24 mouse cellular contexts compared by ENCODE assay signal in the genomic region with DNA sequence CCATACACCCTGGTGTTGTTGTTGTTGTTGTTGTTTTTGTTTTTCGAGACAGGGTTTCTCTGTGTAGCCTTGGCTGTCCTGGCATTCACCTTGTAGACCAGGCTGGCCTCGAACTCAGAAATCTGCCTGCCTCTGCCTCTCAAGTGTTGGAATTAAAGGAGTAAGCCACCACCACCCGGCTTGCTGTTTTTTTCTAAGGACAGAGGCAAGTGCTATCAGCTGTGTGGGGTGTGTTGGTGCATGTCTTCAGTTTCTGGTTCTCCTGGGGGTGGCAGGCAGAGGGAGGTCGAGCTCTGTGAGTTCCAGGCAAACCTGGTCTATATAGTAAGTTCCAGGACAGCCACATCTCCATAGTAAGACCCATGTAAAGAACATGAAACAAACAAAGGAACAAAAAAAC. TPM values are rescaled to one million over a fixed set of nuclear protein-coding genes. Genes with fewer than 3 reads are reported as not detected.
"Had no signal": no experiment of that assay in that cellular context is flagged by ENCODE, and none has a peak within 500 bp of the region (broad histone marks: within the 10 kb centered on the region; RNA-seq: fewer than 3 reads in every experiment).

No protein-coding gene starts in this region.

- H3K9me3 ChIP-seq: embryonic facial prominence, embryonic 10.5 days; embryonic facial prominence, embryonic 12.5 days; embryonic facial prominence, embryonic 13.5 days; embryonic facial prominence, embryonic 15.5 days; forebrain, embryonic 10.5 days; forebrain, embryonic 12.5 days; forebrain, embryonic 13.5 days; forebrain, embryonic 15.5 days had no signal

- DNase-seq: cerebellum, adult 8-10 months; cerebellum, adult 9-10 months; cerebellum, adult 9-11 months; cerebellum, postnatal 36 days; embryo, embryonic 11 days; forebrain, postnatal 0 days; gastrocnemius, adult 2 months; gastrocnemius, postnatal 10 days; gastrocnemius, postnatal 14 days; gastrocnemius, postnatal 25 days; gastrocnemius, postnatal 36 days; heart, adult 2 months had no signal

- H3K4me2 ChIP-seq: embryonic facial prominence, embryonic 12.5 days; embryonic facial prominence, embryonic 13.5 days; embryonic facial prominence, embryonic 15.5 days; forebrain, embryonic 12.5 days; forebrain, embryonic 13.5 days; forebrain, embryonic 15.5 days had no signal

- H3K4me1 ChIP-seq: embryonic facial prominence, embryonic 10.5 days; embryonic facial prominence, embryonic 12.5 days; embryonic facial prominence, embryonic 13.5 days; embryonic facial prominence, embryonic 15.5 days; forebrain, embryonic 10.5 days; forebrain, embryonic 12.5 days; forebrain, embryonic 13.5 days; forebrain, embryonic 15.5 days had no signal

- H3K9ac ChIP-seq: embryonic facial prominence, embryonic 12.5 days; embryonic facial prominence, embryonic 13.5 days; embryonic facial prominence, embryonic 15.5 days; forebrain, embryonic 12.5 days; forebrain, embryonic 13.5 days; forebrain, embryonic 15.5 days; forebrain, postnatal 0 days had no signal

- ATAC-seq: forebrain, embryonic 13.5 days; forebrain, embryonic 14.5 days; forebrain, embryonic 15.5 days; forebrain, embryonic 16.5 days; forebrain, postnatal 0 days had no signal

- H3K36me3 ChIP-seq: embryonic facial prominence, embryonic 10.5 days; embryonic facial prominence, embryonic 12.5 days; embryonic facial prominence, embryonic 13.5 days; embryonic facial prominence, embryonic 15.5 days; forebrain, embryonic 10.5 days; forebrain, embryonic 12.5 days; forebrain, embryonic 15.5 days had no signal

- H3K27me3 ChIP-seq: embryonic facial prominence, embryonic 12.5 days; embryonic facial prominence, embryonic 13.5 days; embryonic facial prominence, embryonic 15.5 days; forebrain, embryonic 12.5 days; forebrain, embryonic 13.5 days; forebrain, embryonic 15.5 days had no signal

- H3K4me3 ChIP-seq: embryonic facial prominence, embryonic 10.5 days; embryonic facial prominence, embryonic 12.5 days; embryonic facial prominence, embryonic 13.5 days; embryonic facial prominence, embryonic 15.5 days; erythroblast, embryonic 14.5 days; forebrain, embryonic 10.5 days; forebrain, embryonic 12.5 days; forebrain, embryonic 13.5 days; forebrain, embryonic 15.5 days; gastrocnemius, adult 2 months; heart, adult 2 months had no signal

- H3K27ac ChIP-seq: embryonic facial prominence, embryonic 10.5 days; embryonic facial prominence, embryonic 12.5 days; embryonic facial prominence, embryonic 13.5 days; embryonic facial prominence, embryonic 15.5 days; forebrain, embryonic 10.5 days; forebrain, embryonic 12.5 days; forebrain, embryonic 13.5 days; forebrain, embryonic 15.5 days; gastrocnemius, adult 2 months; heart, adult 2 months had no signal

RNA-seq across cellular contexts. Expression of gene Uchl4, which starts 39.3 kb away (rescaled TPM):
- total RNA-seq: forebrain, postnatal 0 days had no signal
- polyA plus RNA-seq: erythroblast, embryonic 14.5 days; gonadal fat pad, adult 2 months had no signal
